ENCODE assay signal across 27 mouse cellular contexts in genomic region chr10:104118312-104118711, GRCm38 (mm10). TPM values are rescaled to one million over a fixed set of nuclear protein-coding genes. Genes with fewer than 3 reads are reported as not detected.
DNase-seq lines count a peak whose midpoint lies in the region; ATAC-seq lines count a peak whose summit lies in the region.
"Had no signal": no experiment of that assay in that cellular context is flagged by ENCODE, and none has a peak within 500 bp of the region (broad histone marks: within the 10 kb centered on the region; RNA-seq: fewer than 3 reads in every experiment).

No protein-coding gene starts in this region.

- H3K9ac ChIP-seq in kidney, embryonic 14.5 days (ENCODE audit: low read depth, low read length): no peak overlapping the region
- H3K9ac ChIP-seq in kidney, embryonic 16.5 days (replicated peaks; ENCODE audit: low read length): no peak overlapping the region
- no peak overlapping the region for H3K9ac ChIP-seq in midbrain, embryonic 11.5 days (ENCODE audit: low read length)
- no peak overlapping the region for H3K9ac ChIP-seq in midbrain, embryonic 13.5 days (replicated peaks)
- H3K9ac ChIP-seq: embryonic facial prominence, embryonic 12.5 days; forebrain, embryonic 13.5 days; forebrain, embryonic 15.5 days had no signal

- no peaks in the 10 kb centered on the region for H3K4me1 ChIP-seq in kidney, embryonic 14.5 days (ENCODE audit: control insufficient read depth, insufficient read depth, low read length)
- no peaks in the 10 kb centered on the region for H3K4me1 ChIP-seq in kidney, embryonic 16.5 days (ENCODE audit: insufficient read depth, low read length)
- no peaks in the 10 kb centered on the region for H3K4me1 ChIP-seq in midbrain, embryonic 11.5 days (ENCODE audit: control insufficient read depth, insufficient read depth, low read length)
- no peaks in the 10 kb centered on the region for H3K4me1 ChIP-seq in midbrain, embryonic 13.5 days (replicated peaks)
- H3K4me1 ChIP-seq: embryonic facial prominence, embryonic 10.5 days; embryonic facial prominence, embryonic 12.5 days; forebrain, embryonic 13.5 days; forebrain, embryonic 15.5 days had no signal

- no peak overlapping the region for H3K4me2 ChIP-seq in kidney, embryonic 14.5 days (replicated peaks; ENCODE audit: low read depth, low read length)
- H3K4me2 ChIP-seq in kidney, embryonic 16.5 days (replicated peaks; ENCODE audit: low read depth, low read length): no peak overlapping the region
- no peak overlapping the region for H3K4me2 ChIP-seq in midbrain, embryonic 11.5 days
- H3K4me2 ChIP-seq in midbrain, embryonic 13.5 days (replicated peaks): no peak overlapping the region
- H3K4me2 ChIP-seq: embryonic facial prominence, embryonic 12.5 days; forebrain, embryonic 13.5 days; forebrain, embryonic 15.5 days had no signal

- ATAC-seq in kidney, embryonic 14.5 days (ENCODE audit: low FRiP score, low TSS enrichment): peak; percentile 72; the same call in 1 of the 2 replicates
- ATAC-seq in kidney, embryonic 16.5 days (ENCODE audit: low FRiP score, low TSS enrichment): peak; percentile 76
- ATAC-seq in midbrain, embryonic 11.5 days (ENCODE audit: low FRiP score): no peak
- no peak for ATAC-seq in midbrain, embryonic 13.5 days
- ATAC-seq: activated CD4-positive, CD25-positive, alpha-beta regulatory T cell, adult 4 months; CD4-positive, CD25-positive, alpha-beta regulatory T cell, adult 4 months; forebrain, embryonic 13.5 days; forebrain, embryonic 15.5 days; Patski had no signal

- H3K27ac ChIP-seq in kidney, embryonic 14.5 days (ENCODE audit: low read depth, low read length): no peak overlapping the region
- no peak overlapping the region for H3K27ac ChIP-seq in kidney, embryonic 16.5 days (ENCODE audit: low read length)
- no peak overlapping the region for H3K27ac ChIP-seq in midbrain, embryonic 11.5 days (ENCODE audit: low read depth, low read length)
- no peak overlapping the region for H3K27ac ChIP-seq in midbrain, embryonic 13.5 days
- H3K27ac ChIP-seq: embryonic facial prominence, embryonic 10.5 days; embryonic facial prominence, embryonic 12.5 days; forebrain, embryonic 13.5 days; forebrain, embryonic 15.5 days had no signal

- H3K9me3 ChIP-seq in kidney, embryonic 14.5 days (ENCODE audit: control insufficient read depth, low read length): no peaks in the 10 kb centered on the region
- H3K9me3 ChIP-seq in kidney, embryonic 16.5 days (ENCODE audit: low read length): no peaks in the 10 kb centered on the region
- no peaks in the 10 kb centered on the region for H3K9me3 ChIP-seq in midbrain, embryonic 11.5 days (ENCODE audit: control insufficient read depth, low read length)
- no peaks in the 10 kb centered on the region for H3K9me3 ChIP-seq in midbrain, embryonic 13.5 days
- H3K9me3 ChIP-seq: embryonic facial prominence, embryonic 10.5 days; embryonic facial prominence, embryonic 12.5 days; forebrain, embryonic 13.5 days; forebrain, embryonic 15.5 days; G1E had no signal

- no peak for DNase-seq in kidney, postnatal 36 days
- DNase-seq in kidney, adult 11 months: no peak
- peak; percentile 39 for DNase-seq in midbrain, embryonic 11.5 days (ENCODE audit: low spot score, missing footprints)
- DNase-seq: adrenal gland, adult 8-10 months; adrenal gland, postnatal 14 days; adrenal gland, postnatal 36 days; B cell, adult 2 months; cerebellum, adult 11-12 months; cerebellum, adult 2 months; cerebellum, adult 9-10 months; cerebellum, postnatal 10 days; cerebellum, postnatal 25 days had no signal

- no peaks in the 10 kb centered on the region for H3K36me3 ChIP-seq in kidney, embryonic 14.5 days (ENCODE audit: control insufficient read depth, insufficient read depth, low read length)
- no peaks in the 10 kb centered on the region for H3K36me3 ChIP-seq in kidney, embryonic 16.5 days (ENCODE audit: insufficient read depth, low read length)
- no peaks in the 10 kb centered on the region for H3K36me3 ChIP-seq in midbrain, embryonic 11.5 days (ENCODE audit: control insufficient read depth, insufficient read depth, low read length)
- H3K36me3 ChIP-seq in midbrain, embryonic 13.5 days: no peaks in the 10 kb centered on the region
- H3K36me3 ChIP-seq: embryonic facial prominence, embryonic 10.5 days; embryonic facial prominence, embryonic 12.5 days; forebrain, embryonic 15.5 days; G1E had no signal

- H3K27me3 ChIP-seq in kidney, embryonic 14.5 days (ENCODE audit: control insufficient read depth, insufficient read depth, low read length): no peaks in the 10 kb centered on the region
- no peaks in the 10 kb centered on the region for H3K27me3 ChIP-seq in kidney, embryonic 16.5 days (ENCODE audit: insufficient read depth, low read length)
- no peaks in the 10 kb centered on the region for H3K27me3 ChIP-seq in midbrain, embryonic 11.5 days (ENCODE audit: control insufficient read depth, insufficient read depth, low read length)
- H3K27me3 ChIP-seq in midbrain, embryonic 13.5 days: no peaks in the 10 kb centered on the region
- H3K27me3 ChIP-seq: CH12.LX; embryonic facial prominence, embryonic 12.5 days; forebrain, embryonic 13.5 days; forebrain, embryonic 15.5 days; Patski had no signal

- no peak overlapping the region for H3K4me3 ChIP-seq in kidney, embryonic 14.5 days (ENCODE audit: low read length)
- no peak overlapping the region for H3K4me3 ChIP-seq in kidney, embryonic 16.5 days (ENCODE audit: low read length)
- H3K4me3 ChIP-seq in midbrain, embryonic 11.5 days (ENCODE audit: low read depth, low read length): no peak overlapping the region
- no peak overlapping the region for H3K4me3 ChIP-seq in midbrain, embryonic 13.5 days (replicated peaks)
- H3K4me3 ChIP-seq: embryonic facial prominence, embryonic 10.5 days; embryonic facial prominence, embryonic 12.5 days; forebrain, embryonic 13.5 days; forebrain, embryonic 15.5 days had no signal

- 27% methylated on average over 2 of the region's 2 CpGs for WGBS in kidney, embryonic 14.5 days
- 39% methylated on average over 2 of the region's 2 CpGs for WGBS in kidney, embryonic 16.5 days
- WGBS in midbrain, embryonic 11.5 days: 76% methylated on average over 2 of the region's 2 CpGs
- 83% methylated on average over 2 of the region's 2 CpGs for WGBS in midbrain, embryonic 13.5 days

RNA-seq across cellular contexts. Expression of gene Gm21293, which starts 24.5 kb away (rescaled TPM):
- not detected in 2 replicates for polyA plus RNA-seq in kidney, embryonic 14.5 days (2014; fragmentation: Nextera tagmentation; extraction: Ambion mirVana)
- polyA plus RNA-seq in kidney, embryonic 16.5 days (2015; fragmentation: Nextera tagmentation; extraction: Ambion mirVana): not detected in 2 replicates
- not detected in 2 replicates for polyA plus RNA-seq in midbrain, embryonic 11.5 days (2014; fragmentation: Nextera tagmentation; extraction: Ambion mirVana)
- not detected in 2 replicates for polyA plus RNA-seq in midbrain, embryonic 13.5 days (2015; fragmentation: Nextera tagmentation; extraction: Ambion mirVana)
- polyA plus RNA-seq: activated CD4-positive, CD25-positive, alpha-beta regulatory T cell, adult 4 months; CD4-positive, CD25-positive, alpha-beta regulatory T cell, adult 4 months; cerebellum, adult 2 months; cortical plate, adult 2 months; embryonic facial prominence, embryonic 10.5 days; embryonic facial prominence, embryonic 12.5 days; embryonic facial prominence, embryonic 14.5 days; forebrain, embryonic 11.5 days; forebrain, embryonic 13.5 days; forebrain, embryonic 15.5 days; G1E; Patski had no signal

RNA-seq across cellular contexts. Expression of gene Gm6763, which starts 33.0 kb away (rescaled TPM):
- polyA plus RNA-seq in kidney, embryonic 14.5 days (2014; fragmentation: Nextera tagmentation; extraction: Ambion mirVana): not detected in 2 replicates
- not detected in 2 replicates for polyA plus RNA-seq in kidney, embryonic 16.5 days (2015; fragmentation: Nextera tagmentation; extraction: Ambion mirVana)
- not detected in 2 replicates for polyA plus RNA-seq in midbrain, embryonic 11.5 days (2014; fragmentation: Nextera tagmentation; extraction: Ambion mirVana)
- not detected in 2 replicates for polyA plus RNA-seq in midbrain, embryonic 13.5 days (2015; fragmentation: Nextera tagmentation; extraction: Ambion mirVana)
- polyA plus RNA-seq: activated CD4-positive, CD25-positive, alpha-beta regulatory T cell, adult 4 months; CD4-positive, CD25-positive, alpha-beta regulatory T cell, adult 4 months; cerebellum, adult 2 months; cortical plate, adult 2 months; embryonic facial prominence, embryonic 10.5 days; embryonic facial prominence, embryonic 12.5 days; embryonic facial prominence, embryonic 14.5 days; forebrain, embryonic 11.5 days; forebrain, embryonic 13.5 days; forebrain, embryonic 15.5 days; G1E; Patski had no signal

RNA-seq across cellular contexts. Expression of gene Gm8764, which starts 41.5 kb away (rescaled TPM):
- not detected in 2 replicates for polyA plus RNA-seq in kidney, embryonic 14.5 days (2014; fragmentation: Nextera tagmentation; extraction: Ambion mirVana)
- polyA plus RNA-seq in kidney, embryonic 16.5 days (2015; fragmentation: Nextera tagmentation; extraction: Ambion mirVana): not detected in 2 replicates
- polyA plus RNA-seq in midbrain, embryonic 11.5 days (2014; fragmentation: Nextera tagmentation; extraction: Ambion mirVana): not detected in 2 replicates
- not detected in 2 replicates for polyA plus RNA-seq in midbrain, embryonic 13.5 days (2015; fragmentation: Nextera tagmentation; extraction: Ambion mirVana)
- polyA plus RNA-seq: activated CD4-positive, CD25-positive, alpha-beta regulatory T cell, adult 4 months; CD4-positive, CD25-positive, alpha-beta regulatory T cell, adult 4 months; cerebellum, adult 2 months; cortical plate, adult 2 months; embryonic facial prominence, embryonic 10.5 days; embryonic facial prominence, embryonic 12.5 days; embryonic facial prominence, embryonic 14.5 days; forebrain, embryonic 11.5 days; forebrain, embryonic 13.5 days; forebrain, embryonic 15.5 days; G1E; Patski had no signal

RNA-seq across cellular contexts. Expression of gene Gm21304, which starts 50.0 kb away (rescaled TPM):
- not detected in 2 replicates for polyA plus RNA-seq in kidney, embryonic 14.5 days (2014; fragmentation: Nextera tagmentation; extraction: Ambion mirVana)
- polyA plus RNA-seq in kidney, embryonic 16.5 days (2015; fragmentation: Nextera tagmentation; extraction: Ambion mirVana): not detected in 2 replicates
- not detected in 2 replicates for polyA plus RNA-seq in midbrain, embryonic 11.5 days (2014; fragmentation: Nextera tagmentation; extraction: Ambion mirVana)
- not detected in 2 replicates for polyA plus RNA-seq in midbrain, embryonic 13.5 days (2015; fragmentation: Nextera tagmentation; extraction: Ambion mirVana)
- polyA plus RNA-seq: activated CD4-positive, CD25-positive, alpha-beta regulatory T cell, adult 4 months; CD4-positive, CD25-positive, alpha-beta regulatory T cell, adult 4 months; cerebellum, adult 2 months; cortical plate, adult 2 months; embryonic facial prominence, embryonic 10.5 days; embryonic facial prominence, embryonic 12.5 days; embryonic facial prominence, embryonic 14.5 days; forebrain, embryonic 11.5 days; forebrain, embryonic 13.5 days; forebrain, embryonic 15.5 days; G1E; Patski had no signal

RNA-seq across cellular contexts. Expression of gene Gm21312, which starts 58.5 kb away (rescaled TPM):
- not detected in 2 replicates for polyA plus RNA-seq in kidney, embryonic 14.5 days (2014; fragmentation: Nextera tagmentation; extraction: Ambion mirVana)
- not detected in 2 replicates for polyA plus RNA-seq in kidney, embryonic 16.5 days (2015; fragmentation: Nextera tagmentation; extraction: Ambion mirVana)
- polyA plus RNA-seq in midbrain, embryonic 11.5 days (2014; fragmentation: Nextera tagmentation; extraction: Ambion mirVana): not detected in 2 replicates
- not detected in 2 replicates for polyA plus RNA-seq in midbrain, embryonic 13.5 days (2015; fragmentation: Nextera tagmentation; extraction: Ambion mirVana)
- polyA plus RNA-seq: activated CD4-positive, CD25-positive, alpha-beta regulatory T cell, adult 4 months; CD4-positive, CD25-positive, alpha-beta regulatory T cell, adult 4 months; cerebellum, adult 2 months; cortical plate, adult 2 months; embryonic facial prominence, embryonic 10.5 days; embryonic facial prominence, embryonic 12.5 days; embryonic facial prominence, embryonic 14.5 days; forebrain, embryonic 11.5 days; forebrain, embryonic 13.5 days; forebrain, embryonic 15.5 days; G1E; Patski had no signal

Comparison
In these comparisons a context has a peak if more than half of its experiments do, and no peak if none do; other contexts are left out.
1. ATAC-seq: peak in kidney, embryonic 14.5 days (single experiment) and kidney, embryonic 16.5 days (single experiment); none in midbrain, embryonic 11.5 days (single experiment) and midbrain, embryonic 13.5 days (single experiment).